Mouse (Mus musculus): ENCODE measurements around the gene Zbtb39.

The Zbtb39 gene

GRCm38 (mm10) chr10:127739083-127739660 lies at the start of gene Zbtb39:
Zbtb39 (plus strand) TSS chr10:127739538.
- peak; percentile 79 for DNase-seq

- DNase-seq = no peak
Observed at GRCm38 (mm10) chr10:127691053-127691452, 48.3 kb upstream of the Zbtb39 start.

- DNase-seq = no peak
Observed at GRCm38 (mm10) chr10:127694636-127695035, 44.7 kb upstream of the Zbtb39 start.

GRCm38 (mm10) chr10:127695775-127696174 lies 43.6 kb upstream of the Zbtb39 start:
- DNase-seq = no peak

DNA sequence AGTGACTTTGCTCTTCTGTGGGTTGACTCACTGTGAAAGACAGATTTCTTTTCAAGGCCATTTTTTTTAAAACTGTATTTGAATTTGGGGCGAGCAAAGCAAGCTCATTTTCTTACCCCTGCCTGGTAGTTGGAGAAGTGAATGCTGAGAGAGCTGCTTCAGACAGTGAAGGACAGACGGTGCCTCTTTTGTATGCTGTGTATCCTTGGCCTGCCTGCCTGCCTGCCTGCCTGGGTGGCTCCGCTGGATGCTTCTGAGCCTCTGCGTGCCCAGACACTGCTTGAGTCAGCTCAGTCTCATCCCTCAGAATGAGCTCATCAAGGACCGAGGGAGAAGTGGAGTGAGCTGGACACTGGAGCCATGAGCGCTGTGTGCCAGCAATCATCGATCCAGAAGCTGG lies 40.4 kb upstream of the Zbtb39 start:
- DNase-seq = no peak

DNA sequence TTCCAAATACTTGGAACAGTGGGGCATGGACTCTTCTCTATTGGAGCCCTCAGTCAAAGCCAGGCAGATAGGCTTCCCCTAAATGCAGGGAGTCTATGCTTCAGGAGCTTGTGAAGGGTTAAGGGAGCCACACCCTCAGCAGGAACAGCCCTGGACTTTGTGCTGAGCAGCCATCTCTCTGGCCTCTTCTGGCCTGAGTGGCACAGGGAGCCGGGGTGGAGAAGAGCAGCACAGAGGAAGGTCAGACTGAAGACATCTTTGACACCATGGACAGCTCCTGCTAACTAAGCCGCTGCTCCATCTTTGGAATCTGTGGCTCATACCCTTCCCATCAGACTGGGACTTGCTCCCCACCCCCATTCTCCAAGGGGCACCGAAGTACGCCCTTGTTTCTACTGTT lies 36.0 kb upstream of the Zbtb39 start:
- no peak for DNase-seq

DNA sequence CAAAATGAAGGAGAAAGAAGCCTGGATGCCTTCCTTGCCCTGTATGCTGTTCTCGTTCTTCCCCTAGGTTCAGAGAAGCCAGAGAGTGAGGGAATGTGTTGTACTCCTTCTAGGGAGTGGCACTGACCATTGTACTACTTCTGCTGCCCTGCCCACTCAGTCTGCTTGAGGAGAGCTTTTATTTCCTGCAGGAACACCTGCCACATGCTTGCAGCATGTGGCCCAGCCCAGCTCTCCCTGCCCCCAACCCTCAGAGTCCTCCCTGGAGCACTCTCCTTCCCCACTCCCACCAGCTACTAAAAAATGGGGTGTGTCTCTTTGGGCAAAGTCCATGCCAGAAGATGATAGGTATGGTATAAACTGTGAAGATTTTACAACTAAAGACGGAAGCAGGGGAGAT lies 35.0 kb upstream of the Zbtb39 start:
- DNase-seq = no peak

GRCm38 (mm10) chr10:127704766-127705220 lies 34.5 kb upstream of the Zbtb39 start, which contains the start of gene Myo1a:
Myo1a (plus strand) TSS chr10:127705170.
- no peak for DNase-seq

DNA sequence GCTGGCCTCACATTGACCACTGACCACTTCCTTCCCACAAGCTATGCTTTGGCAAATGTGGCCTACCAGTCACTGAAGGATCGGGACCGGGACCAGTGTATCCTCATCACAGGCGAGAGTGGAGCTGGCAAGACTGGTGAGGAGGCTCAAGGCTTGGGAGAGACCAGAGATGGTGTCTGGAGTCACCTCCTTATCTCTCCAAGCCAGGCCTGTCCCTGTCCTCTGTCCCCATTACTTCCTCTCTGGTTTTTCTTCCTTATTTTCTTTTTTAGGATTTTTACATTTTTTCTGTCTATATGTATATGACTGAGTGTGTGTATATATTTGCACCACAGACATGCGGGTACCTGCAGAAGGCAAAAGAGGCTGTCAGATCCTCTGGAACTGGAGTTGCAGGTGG lies 33.6 kb upstream of the Zbtb39 start:
- no peak for DNase-seq

DNA sequence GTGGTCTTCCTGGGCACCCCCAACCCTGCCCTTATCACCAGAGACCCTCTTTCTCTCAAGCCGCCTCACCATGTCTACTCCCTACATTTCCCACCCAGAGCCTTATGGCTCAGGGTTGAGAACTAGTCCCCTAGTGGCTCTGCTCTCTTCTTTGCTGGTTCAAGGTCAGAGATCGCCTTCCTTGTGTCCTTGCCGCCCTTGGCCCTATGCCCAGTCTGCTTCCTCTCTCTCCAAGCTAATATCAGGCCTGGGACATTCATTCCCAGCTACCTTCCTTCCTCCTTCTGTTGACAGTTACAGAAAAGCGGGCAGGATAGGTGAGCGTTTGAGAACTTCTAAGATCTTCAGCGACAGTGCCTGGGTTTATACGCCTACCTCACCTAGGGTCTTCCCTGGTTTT lies 31.6 kb upstream of the Zbtb39 start:
- no peak for DNase-seq

- DNase-seq = no peak
Observed at GRCm38 (mm10) chr10:127708850-127709370, 30.4 kb upstream of the Zbtb39 start.

- no peak for DNase-seq
Observed at GRCm38 (mm10) chr10:127710331-127710730, 29.0 kb upstream of the Zbtb39 start.

DNA sequence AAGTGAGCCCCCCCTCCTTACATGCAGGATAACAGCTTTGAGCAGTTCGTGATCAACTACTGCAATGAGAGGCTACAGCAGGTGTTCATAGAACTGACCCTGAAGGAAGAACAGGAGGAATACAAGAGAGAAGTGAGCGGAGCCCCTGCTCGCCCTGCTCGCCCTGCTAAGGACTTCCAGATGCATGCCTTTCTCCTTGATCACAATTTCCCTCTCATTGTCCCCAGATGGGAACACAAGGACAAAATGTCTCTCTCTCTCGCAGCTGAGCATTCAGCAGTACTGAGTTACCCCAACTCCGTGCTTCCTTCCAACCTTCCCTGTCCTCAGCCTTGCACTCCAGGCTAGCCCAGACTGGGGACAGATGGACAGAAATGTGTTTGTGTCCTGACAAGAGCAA lies 26.6 kb upstream of the Zbtb39 start:
- DNase-seq = no peak

- no peak for DNase-seq
Observed at GRCm38 (mm10) chr10:127721671-127722418, 17.5 kb upstream of the Zbtb39 start.

DNA sequence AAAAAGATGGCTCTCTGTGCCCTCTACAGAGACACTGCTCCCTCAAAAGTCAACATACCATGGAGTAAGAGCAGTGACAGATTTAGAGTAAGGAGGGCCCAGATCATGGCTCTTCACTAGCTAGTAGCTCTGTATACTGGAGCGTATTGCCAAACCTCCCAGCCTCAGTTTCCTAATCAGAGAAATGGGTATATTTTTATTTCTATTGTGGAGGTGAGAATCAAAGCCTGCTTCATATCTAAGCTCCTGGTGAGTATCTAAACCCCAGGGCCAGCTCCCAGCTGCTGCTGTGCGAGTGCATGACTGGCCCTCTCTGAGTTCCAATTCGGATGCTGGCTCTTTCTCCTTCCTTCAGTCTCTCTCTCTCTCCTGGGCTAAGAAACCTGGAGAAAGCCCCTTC lies 15.2 kb upstream of the Zbtb39 start, which contains the start of gene Tac2:
Tac2 (plus strand) TSS at position 301 of the 400 bp plus-strand sequence.
- DNase-seq = no peak

DNA sequence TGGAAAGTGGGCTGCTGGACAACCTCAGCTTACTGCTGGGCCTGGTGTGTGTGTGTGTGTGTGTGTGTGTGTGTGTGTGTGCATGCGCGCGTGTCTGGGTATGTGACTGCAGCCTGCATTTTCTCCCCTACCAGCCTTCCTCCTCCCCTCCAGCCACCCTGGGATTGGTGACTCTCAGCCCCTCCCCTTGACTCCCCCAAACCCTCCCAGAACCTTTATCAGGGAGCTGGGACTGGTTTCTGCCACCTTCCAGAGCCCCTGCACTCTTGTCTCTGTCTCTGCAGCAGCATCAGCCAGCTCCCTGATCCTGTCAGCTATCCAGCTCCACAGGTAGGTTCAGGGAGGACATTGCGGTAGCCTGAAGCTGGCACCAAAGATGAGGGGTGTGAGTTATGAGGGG lies 14.2 kb upstream of the Zbtb39 start:
- DNase-seq = no peak

DNA sequence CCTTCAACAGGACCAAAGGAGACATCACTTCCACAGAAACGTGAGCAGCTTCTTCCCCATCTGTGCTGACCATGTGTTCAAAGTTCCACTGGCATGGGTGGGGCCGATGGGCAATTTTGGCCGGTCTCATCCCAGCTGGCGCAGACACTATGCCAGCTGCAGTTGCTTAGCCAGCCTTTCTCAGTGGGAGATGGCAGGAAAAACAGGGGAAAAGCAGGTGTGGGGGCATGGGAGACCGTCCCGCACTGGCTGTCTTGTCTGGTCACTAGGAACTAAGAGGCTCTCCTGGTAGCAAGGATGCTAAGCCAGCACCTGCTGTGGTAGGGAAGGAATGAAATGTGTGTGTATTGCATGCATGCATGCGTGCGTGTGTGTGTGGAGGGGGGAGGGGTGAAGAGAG lies 10.9 kb upstream of the Zbtb39 start:
- DNase-seq = no peak

DNA sequence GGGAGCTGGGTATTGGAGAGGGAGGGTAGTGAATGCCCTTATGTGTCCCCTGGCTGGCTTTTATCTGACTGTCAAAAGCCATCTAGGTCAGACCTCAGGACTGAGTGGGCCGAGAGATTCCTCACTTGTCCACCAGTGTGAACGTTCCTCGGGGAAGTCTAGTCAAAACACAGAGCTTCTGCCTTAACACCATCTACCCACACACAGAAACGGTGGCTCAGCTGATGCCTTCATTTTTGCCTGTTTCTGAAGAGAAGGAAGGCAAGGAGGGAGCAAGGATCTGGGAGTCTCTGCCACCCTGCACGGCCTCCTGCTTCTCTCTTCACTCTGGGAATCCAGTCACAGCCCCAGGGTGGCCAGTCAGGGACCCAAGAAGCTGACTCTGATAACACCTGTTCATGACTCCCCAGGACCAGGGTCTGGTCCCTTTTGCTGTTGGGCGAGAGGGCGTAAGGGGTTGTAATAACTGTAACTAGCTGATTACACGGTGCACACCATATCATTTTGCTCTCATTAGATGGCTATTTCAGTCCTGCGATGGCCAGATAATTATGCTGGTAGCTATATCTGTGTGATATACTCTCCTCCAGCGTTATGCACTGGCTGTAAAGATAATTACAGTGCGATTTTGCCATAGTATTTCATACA lies 8.9 kb upstream of the Zbtb39 start:
- DNase-seq = no peak

DNA sequence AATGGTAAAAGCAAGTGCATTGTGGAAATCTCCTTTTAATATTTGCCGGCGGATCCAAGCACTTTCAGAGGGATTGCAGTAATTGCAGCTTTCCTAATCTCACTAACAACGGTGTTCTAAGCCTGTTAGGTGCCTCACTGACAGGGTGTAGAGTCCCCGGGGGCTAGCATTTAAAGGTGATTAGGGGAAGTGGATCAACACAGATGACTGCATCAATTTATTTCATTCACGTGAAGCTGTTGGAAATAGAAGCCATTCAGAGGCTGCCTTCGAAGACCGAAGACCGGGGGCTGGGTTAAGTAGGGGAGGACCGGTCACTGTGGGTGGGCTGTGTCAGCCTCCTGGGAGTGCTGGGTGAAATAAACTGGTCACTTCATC lies 8.4 kb upstream of the Zbtb39 start:
- DNase-seq = no peak

- DNase-seq = no peak
Observed at GRCm38 (mm10) chr10:127731397-127731796, 7.9 kb upstream of the Zbtb39 start.

- DNase-seq = no peak
Observed at GRCm38 (mm10) chr10:127734434-127734833, 4.9 kb upstream of the Zbtb39 start.

GRCm38 (mm10) chr10:127736266-127736665 lies 3.1 kb upstream of the Zbtb39 start:
- no peak for DNase-seq

- DNase-seq = no peak
Observed at GRCm38 (mm10) chr10:127736916-127737315, 2.4 kb upstream of the Zbtb39 start.

GRCm38 (mm10) chr10:127737552-127737951 lies 1.8 kb upstream of the Zbtb39 start:
- no peak for DNase-seq
